Mouse (Mus musculus) heart, embryonic 13.5 days (tissue): ENCODE results near the gene Car5a. TPM values are rescaled to one million over a fixed set of nuclear protein-coding genes. Genes with fewer than 3 reads are reported as not detected.

Source experiments
- ATAC-seq: fragments of 200-750 bp; cut with Nextera tagmentation; 2 replicates; pipeline ENCODE4 v1.8.0; 2017; ENCODE audit warnings: moderate TSS enrichment; ENCODE audit not compliant: insufficient number of reproducible peaks, low FRiP score, low TSS enrichment; ENCODE audit errors: extremely low read depth
- H3K27ac ChIP-seq: fragments of 300-500 bp; sonication (generic); replicated peaks from 2 replicates; pipeline ENCODE4 v1.5.1; 2015; ENCODE audit warnings: moderate library complexity, mild to moderate bottlenecking, inconsistent platforms
- H3K27me3 ChIP-seq: fragments of 300-500 bp; sonication (generic); replicated peaks from 2 replicates; pipeline ENCODE4 v1.6.1; 2015; ENCODE audit warnings: mild to moderate bottlenecking, inconsistent platforms
- H3K36me3 ChIP-seq: fragments of 300-500 bp; sonication (generic); 2 replicates; pipeline ENCODE4 v1.6.1; 2015; ENCODE audit warnings: mild to moderate bottlenecking, inconsistent platforms
- H3K4me1 ChIP-seq: fragments of 300-500 bp; sonication (generic); 2 replicates; pipeline ENCODE4 v1.6.1; 2015; ENCODE audit warnings: inconsistent platforms
- H3K4me2 ChIP-seq: fragments of 300-500 bp; sonication (generic); 2 replicates; pipeline ENCODE4 v1.6.1; 2015; ENCODE audit warnings: inconsistent platforms, mild to moderate bottlenecking, moderate library complexity
- H3K4me3 ChIP-seq: fragments of 300-500 bp; sonication (generic); 2 replicates; pipeline ENCODE4 v1.5.1; 2015; ENCODE audit warnings: moderate library complexity, mild to moderate bottlenecking, inconsistent platforms
- H3K9ac ChIP-seq: fragments of 300-500 bp; sonication (generic); 2 replicates; pipeline ENCODE4 v1.6.1; 2015; ENCODE audit warnings: inconsistent platforms, mild to moderate bottlenecking, moderate library complexity
- H3K9me3 ChIP-seq: fragments of 300-500 bp; sonication (generic); 2 replicates; pipeline ENCODE4 v1.6.1; 2016; ENCODE audit warnings: inconsistent platforms
- WGBS: fragments of 180-500 bp; shearing (Covaris S2); methylation state at CpG from one replicate; pipeline ENCODE4 v1.1.7; 2015; ENCODE audit warnings: mixed read lengths; 5-methylcytosine and 5-hydroxymethylcytosine counted together
- polyA plus RNA-seq: library from polyadenylated mRNA; unstranded; fragments of >200 nt; fragmentation: Nextera tagmentation; extraction: Ambion mirVana; gene quantifications from 2 replicates; pipeline ENCODE4 v1.2.1, GENCODE M21; 2015

The Car5a gene
- polyA plus RNA-seq, 1 experiment from 2014 or later = 0.12 TPM

DNA sequence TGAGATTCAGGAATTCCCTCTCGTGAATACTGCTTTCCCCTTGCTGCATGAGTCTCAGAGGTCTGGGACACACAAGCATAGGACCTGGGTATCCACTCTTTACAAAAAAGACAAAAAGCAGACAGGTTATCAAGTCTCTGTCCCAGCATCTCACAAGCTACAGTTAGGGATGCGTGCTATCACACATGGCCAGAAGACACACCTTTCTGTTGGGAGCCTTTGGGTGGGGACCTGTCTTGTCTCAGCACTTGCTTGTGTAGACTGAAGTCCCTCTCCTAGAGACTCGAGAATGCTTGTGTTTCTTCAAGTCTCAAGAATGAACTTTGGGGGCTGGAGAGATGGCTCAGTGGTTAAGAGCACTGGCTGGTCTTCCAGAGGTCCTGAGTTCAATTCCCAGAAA is 31.9 kb downstream of the Car5a start:
- Histone ChIP-seq H3K9ac (no peak overlapping the region), H3K27me3 (peaks cover 40% of the 10 kb centered on the region), H3K4me3 (no peak overlapping the region), H3K4me2 (no peak overlapping the region), H3K36me3 (no peaks in the 10 kb centered on the region), H3K4me1 (peaks cover 15% of the 10 kb centered on the region), H3K27ac (no peak overlapping the region), H3K9me3 (no peaks in the 10 kb centered on the region)
- WGBS = 56% methylated on average over 3 of the region's 3 CpGs
- ATAC-seq = no peak

DNA sequence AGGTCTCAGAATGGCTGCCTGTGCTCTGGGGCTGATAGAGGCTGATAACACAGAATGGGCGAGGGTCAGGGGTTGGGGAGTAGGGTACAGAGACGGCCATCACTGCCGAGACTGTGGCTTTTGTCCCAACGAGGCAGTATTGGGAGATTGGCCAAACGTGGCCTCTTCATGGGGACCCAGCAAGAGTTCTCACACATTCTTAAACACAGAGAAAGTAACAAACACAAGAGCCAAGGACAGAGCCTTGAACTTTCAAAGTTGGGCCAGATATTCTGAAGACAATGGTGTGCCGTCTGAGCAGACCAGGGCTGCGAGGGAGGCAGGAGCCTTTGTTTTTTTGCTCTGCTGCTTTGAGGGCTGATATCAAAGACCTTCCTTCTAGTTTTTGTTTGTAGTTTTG is 32.7 kb downstream of the Car5a start:
- H3K27ac ChIP-seq = no peak overlapping the region
- no peak overlapping the region for H3K9ac ChIP-seq
- H3K4me2 ChIP-seq = no peak overlapping the region
- H3K4me3 ChIP-seq = no peak overlapping the region
- H3K36me3 ChIP-seq = no peaks in the 10 kb centered on the region
- H3K4me1 ChIP-seq = peaks cover 16% of the 10 kb centered on the region
- H3K27me3 ChIP-seq = peaks cover 40% of the 10 kb centered on the region
- 55% methylated on average over 7 of the region's 7 CpGs for WGBS
- no peak for ATAC-seq
- H3K9me3 ChIP-seq = no peaks in the 10 kb centered on the region

DNA sequence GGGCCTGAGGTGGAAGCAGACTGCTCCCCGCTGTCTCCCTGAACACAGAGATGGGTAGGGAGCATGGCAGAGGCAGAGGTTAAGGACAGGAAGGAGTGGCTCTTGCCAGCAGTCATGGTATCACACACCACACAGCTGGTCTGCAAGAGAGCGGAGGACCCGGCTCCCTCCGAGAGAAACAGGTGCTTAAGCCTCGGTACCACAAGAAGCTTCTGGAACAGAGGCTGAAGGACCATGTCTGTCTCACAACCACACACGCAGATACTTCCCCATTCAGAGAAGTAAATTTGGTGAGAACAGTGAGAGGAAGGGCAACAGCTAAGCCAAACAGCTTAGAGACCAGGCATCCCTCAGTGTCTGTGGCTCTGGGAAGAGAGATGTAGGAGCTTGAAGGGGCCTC is 33.3 kb downstream of the Car5a start:
- no peaks in the 10 kb centered on the region for H3K9me3 ChIP-seq

DNA sequence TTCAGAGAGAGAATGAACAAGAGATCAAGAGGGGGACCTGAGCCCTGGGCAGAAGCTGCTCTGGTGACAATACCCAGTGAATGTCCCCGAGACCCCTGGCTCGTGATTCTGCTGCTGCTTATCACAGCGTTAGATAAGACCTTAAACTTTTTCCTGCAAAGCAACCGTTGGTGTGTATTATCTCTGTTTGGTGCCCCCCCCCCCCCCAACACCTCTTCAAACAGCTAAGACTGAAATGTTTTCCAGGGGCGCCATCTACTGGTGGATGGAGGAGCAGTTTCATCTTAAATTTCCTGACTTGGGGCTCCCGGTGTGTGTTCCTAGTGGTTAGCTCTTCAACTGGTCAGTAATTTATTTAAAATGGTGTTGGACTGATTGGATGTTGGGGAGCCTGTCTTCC is 35.0 kb downstream of the Car5a start:
- Histone ChIP-seq H3K9me3 (no peaks in the 10 kb centered on the region), H3K27ac (no peak overlapping the region), H3K4me3 (no peak overlapping the region), H3K36me3 (no peaks in the 10 kb centered on the region), H3K4me2 (peak overlapping the region; percentile 17; the same call in 1 of the 2 replicates), H3K9ac (peak overlapping the region; percentile 38), H3K4me1 (peaks cover 36% of the 10 kb centered on the region), H3K27me3 (peaks cover 36% of the 10 kb centered on the region)
- 2% methylated on average over 6 of the region's 6 CpGs for WGBS
- no peak for ATAC-seq

More for the DNA sequence above, 33.3 kb downstream of the Car5a start:
- no peaks in the 10 kb centered on the region for H3K36me3 ChIP-seq
- 80% methylated on average over 6 of the region's 6 CpGs for WGBS
- H3K4me1 ChIP-seq = peaks cover 19% of the 10 kb centered on the region
- H3K9ac ChIP-seq = no peak overlapping the region
- no peak overlapping the region for H3K4me3 ChIP-seq
- no peak for ATAC-seq
- H3K27ac ChIP-seq = no peak overlapping the region
- no peak overlapping the region for H3K4me2 ChIP-seq
- H3K27me3 ChIP-seq = peaks cover 40% of the 10 kb centered on the region

DNA sequence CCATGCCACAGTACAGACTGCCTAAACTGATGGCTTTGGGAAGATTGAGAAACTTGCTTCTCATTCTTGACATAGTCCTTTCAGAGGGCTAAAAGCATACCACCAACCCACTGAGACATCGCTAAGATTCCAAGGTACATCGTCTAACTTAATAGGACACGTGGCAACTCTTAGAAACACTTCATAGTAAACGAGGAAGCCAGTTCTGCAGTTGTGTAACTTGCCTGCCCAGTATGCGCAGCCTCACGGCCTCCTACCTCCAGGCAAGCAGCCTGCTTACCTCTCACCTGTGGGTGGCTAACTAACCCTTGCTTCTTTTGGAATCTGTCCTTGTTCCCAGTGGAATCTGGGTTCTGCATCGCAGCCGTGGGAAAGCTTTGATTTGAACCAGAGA is 35.6 kb downstream of the Car5a start:
- H3K9ac ChIP-seq = peak overlapping the region; percentile 38; the same call in 1 of the 2 replicates
- H3K27me3 ChIP-seq = peaks cover 31% of the 10 kb centered on the region
- no peak overlapping the region for H3K27ac ChIP-seq
- H3K36me3 ChIP-seq = no peaks in the 10 kb centered on the region
- WGBS = 57% methylated on average over 8 of the region's 8 CpGs
- ATAC-seq = no peak
- no peak overlapping the region for H3K4me3 ChIP-seq
- H3K9me3 ChIP-seq = no peaks in the 10 kb centered on the region
- H3K4me1 ChIP-seq = peaks cover 41% of the 10 kb centered on the region
- no peak overlapping the region for H3K4me2 ChIP-seq

DNA sequence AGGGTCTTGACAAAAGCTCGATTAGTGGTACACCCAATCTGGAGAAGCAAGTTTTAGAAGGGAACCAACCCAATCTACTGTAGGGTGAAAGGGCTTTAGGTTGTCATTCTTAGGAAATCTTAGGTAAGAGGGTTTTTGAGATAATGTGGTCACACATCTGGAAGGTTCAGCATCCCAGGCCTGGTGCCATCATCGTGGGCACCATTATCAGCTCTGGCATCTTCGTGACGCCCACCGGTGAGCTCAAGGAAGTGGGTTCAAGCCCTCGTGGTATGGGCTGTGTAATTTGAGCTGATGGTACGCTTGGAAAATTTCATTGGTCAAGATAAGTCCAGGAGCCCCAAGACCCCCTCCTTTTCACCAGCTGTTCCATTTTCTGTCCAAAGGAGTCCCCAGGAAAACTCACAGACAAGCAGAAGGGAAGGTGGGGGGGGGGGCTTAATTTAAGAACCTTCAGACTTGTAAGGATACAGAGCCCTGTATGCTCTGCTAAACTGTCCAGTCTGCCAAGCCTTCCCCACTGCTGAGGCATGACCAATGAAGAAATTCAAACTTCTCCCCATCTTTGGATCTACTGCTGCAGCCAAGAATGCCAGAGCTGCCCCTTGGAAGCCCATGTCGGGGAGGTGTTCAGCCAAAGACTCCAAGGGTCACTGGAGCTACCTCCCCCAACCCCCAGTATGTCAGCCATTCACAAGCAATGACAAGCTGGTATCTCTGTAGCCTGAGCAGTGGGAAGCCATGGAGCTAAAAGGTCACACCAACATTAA is 36.1 kb downstream of the Car5a start:
- Histone ChIP-seq H3K27me3 (peaks cover 26% of the 10 kb centered on the region), H3K4me3 (peak overlapping the region; percentile 83; the same call in 1 of the 2 replicates), H3K27ac (no peak overlapping the region), H3K4me1 (peaks cover 45% of the 10 kb centered on the region), H3K9ac (no peak overlapping the region), H3K9me3 (no peaks in the 10 kb centered on the region), H3K36me3 (no peaks in the 10 kb centered on the region), H3K4me2 (peak overlapping the region; percentile 95)
- WGBS = 44% methylated on average over 8 of the region's 8 CpGs
- no peak for ATAC-seq

DNA sequence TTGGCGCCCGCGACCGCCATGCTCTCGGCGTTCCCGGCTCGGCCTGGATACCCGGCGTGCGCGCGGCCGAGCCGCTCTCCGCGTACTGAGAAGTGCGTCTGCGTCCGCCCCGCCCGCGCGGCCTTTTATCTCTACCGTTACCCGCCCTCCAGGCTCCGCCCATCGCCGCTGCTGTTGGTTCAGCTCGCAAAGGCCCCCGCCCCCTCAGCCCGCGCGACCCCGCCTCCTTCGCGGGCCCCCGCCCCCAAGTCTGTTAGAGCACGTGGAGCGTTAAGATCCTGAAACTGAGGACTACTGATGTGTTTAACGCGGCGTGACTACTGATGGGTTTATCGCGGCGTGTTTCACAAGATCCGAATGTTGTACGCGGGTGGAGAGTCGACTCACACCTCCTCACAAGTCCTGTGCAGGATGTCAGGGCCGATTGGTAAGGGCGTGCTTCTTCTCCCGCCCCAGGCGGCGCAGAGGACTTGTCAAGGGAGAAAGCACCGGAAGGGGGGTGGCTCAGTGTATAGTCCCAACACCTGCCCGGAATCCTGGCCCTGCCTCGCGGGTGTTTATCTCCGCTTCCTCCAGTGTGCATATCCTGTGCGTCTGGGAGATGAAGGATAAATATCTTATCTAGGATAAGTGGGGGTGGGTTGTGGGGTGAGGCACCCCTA is 37.0 kb downstream of the Car5a start, which contains the start of gene Slc7a5:
Slc7a5 (minus strand) TSS at position 108 of the 662 bp plus-strand sequence.
- ATAC-seq = peak; percentile 86
- Histone ChIP-seq H3K4me3 (peak within 1 kb of the TSS; percentile 83), H3K4me2 (peak within 1 kb of the TSS; percentile 95), H3K9me3 (no peaks in the 10 kb centered on the region), H3K36me3 (no peaks in the 10 kb centered on the region), H3K27me3 (peaks cover 23% of the 10 kb centered on the region), H3K27ac (peak within 1 kb of the TSS; percentile 22; the same call in 1 of the 2 replicates), H3K9ac (peak within 1 kb of the TSS; percentile 86), H3K4me1 (peaks cover 47% of the 10 kb centered on the region)
- under 1% methylated on average over 57 of the region's 61 CpGs for WGBS

DNA sequence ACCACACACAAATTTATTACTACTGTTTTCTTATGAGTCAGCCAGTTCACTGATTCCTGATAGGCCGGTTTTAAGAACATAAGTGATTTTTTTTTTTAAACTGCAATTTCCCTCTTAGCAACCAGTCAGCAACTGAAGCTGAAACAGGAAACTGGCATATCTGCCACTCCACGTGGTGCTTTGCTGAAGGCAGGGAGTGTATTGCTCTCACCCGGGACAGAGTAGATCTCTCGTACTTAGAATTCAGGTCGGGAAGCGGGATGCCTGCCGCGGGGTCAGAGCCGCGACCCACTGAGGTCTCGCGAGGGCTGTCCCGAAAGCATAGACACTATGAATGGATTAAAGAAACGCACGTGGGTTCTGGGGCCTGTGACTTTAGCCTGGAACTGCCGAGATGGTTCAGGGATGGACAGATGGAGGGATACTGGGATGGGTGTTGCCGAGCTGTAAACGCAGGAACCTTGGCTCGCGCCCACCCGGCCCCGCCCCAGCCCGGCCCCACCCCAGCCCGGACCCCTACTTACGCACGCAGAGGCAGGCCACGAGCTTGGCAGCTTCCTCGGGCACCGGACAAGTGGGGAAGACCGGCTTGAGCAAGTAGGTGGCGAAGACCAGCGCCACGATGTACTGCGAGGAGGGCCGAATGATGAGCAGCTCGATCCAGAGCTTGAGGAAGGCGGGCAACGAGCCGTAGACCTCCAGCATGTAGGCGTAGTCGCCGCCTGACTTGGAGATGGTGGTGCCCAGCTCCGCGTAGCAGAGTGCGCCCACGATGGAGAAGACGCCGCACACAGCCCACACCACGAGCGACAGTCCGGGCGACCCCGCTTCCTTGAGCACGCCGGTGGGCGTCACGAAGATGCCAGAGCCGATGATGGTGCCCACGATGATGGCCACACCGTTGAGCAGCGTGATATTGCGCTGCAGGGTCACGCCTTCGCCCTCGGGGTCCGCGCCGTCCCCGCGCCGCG is 37.9 kb downstream of the Car5a start:
- no peaks in the 10 kb centered on the region for H3K36me3 ChIP-seq
- H3K27ac ChIP-seq = peak overlapping the region; percentile 22; the same call in 1 of the 2 replicates
- peaks cover 23% of the 10 kb centered on the region for H3K27me3 ChIP-seq
- H3K9me3 ChIP-seq = no peaks in the 10 kb centered on the region
- ATAC-seq = no peak
- H3K4me2 ChIP-seq = peak overlapping the region; percentile 95
- peak overlapping the region; percentile 86 for H3K9ac ChIP-seq
- H3K4me1 ChIP-seq = peaks cover 55% of the 10 kb centered on the region
- under 1% methylated on average over 72 of the region's 72 CpGs for WGBS
- H3K4me3 ChIP-seq = peak overlapping the region; percentile 83

DNA sequence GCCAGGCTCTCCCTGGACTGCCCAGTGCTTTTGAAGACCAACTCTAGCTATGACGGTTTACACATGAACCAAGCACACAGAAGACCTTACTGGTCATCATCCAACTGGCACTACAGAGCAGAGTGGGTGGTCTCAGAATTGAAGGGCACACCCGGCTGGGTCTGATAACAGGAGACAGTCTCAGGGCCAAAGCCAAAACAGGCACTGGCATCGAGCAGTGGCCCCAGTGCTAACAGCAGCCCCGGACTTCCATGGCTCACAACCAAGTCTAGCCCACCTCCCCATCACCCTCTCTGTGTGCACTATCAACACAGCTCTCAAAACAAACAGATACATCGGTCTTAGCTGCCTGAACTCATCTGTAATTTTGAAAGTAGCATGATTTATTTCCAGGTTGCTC is 38.8 kb downstream of the Car5a start:
- H3K27me3 ChIP-seq = peaks cover 16% of the 10 kb centered on the region
- H3K4me2 ChIP-seq = peak overlapping the region; percentile 95
- H3K4me1 ChIP-seq = peaks cover 65% of the 10 kb centered on the region
- H3K36me3 ChIP-seq = no peaks in the 10 kb centered on the region
- no peak for ATAC-seq
- no peaks in the 10 kb centered on the region for H3K9me3 ChIP-seq
- 21% methylated on average over 5 of the region's 5 CpGs for WGBS
- H3K27ac ChIP-seq = no peak overlapping the region
- peak overlapping the region; percentile 86 for H3K9ac ChIP-seq
- peak overlapping the region; percentile 83 for H3K4me3 ChIP-seq

DNA sequence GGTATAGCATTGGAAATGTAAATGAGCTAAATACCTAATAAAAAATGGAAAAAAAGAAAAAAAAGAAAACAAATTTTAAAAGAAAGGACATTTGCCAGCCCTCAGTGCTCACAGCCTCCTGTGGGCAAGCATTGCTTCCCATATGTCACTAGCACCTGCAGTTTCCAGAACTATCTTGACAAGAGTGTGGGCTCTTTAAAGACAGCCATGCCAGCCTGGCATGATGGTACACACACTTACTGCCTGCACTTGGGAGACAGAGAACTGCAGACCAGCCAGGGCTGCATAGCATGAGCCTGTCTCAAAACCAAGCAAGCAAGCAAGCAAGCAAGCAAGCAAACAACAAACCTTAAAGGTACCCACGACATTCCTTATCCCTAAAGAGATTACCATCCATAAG is 39.3 kb downstream of the Car5a start:
- Histone ChIP-seq H3K4me1 (peaks cover 65% of the 10 kb centered on the region), H3K9ac (peak overlapping the region; percentile 86), H3K4me2 (peak overlapping the region; percentile 95), H3K9me3 (no peaks in the 10 kb centered on the region), H3K4me3 (peak overlapping the region; percentile 83), H3K27ac (no peak overlapping the region), H3K36me3 (no peaks in the 10 kb centered on the region), H3K27me3 (peaks cover 12% of the 10 kb centered on the region)
- WGBS = 60% methylated on average over 1 of the region's 1 CpGs
- ATAC-seq = no peak

DNA sequence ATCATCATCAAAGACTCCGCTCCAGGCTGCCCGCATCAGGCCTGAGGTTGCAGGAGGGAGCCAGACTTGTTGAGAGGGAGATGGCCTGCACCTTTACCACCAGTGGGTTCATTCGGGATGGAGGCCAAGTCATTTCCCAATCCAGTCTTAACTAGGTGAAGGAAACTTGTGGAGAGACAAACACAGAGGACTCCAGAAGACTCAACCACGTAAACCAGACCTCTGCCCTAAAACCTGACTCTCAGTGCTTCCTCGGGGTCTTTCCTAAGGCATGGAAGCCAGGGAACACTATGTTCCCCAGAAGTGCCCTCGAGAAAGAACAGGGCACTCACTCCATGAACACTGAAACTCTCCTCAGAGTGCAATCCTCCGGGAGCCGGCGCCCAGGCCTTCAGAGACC is 39.7 kb downstream of the Car5a start:
- Histone ChIP-seq H3K9ac (peak overlapping the region; percentile 86), H3K9me3 (no peaks in the 10 kb centered on the region), H3K36me3 (no peaks in the 10 kb centered on the region), H3K4me2 (peak overlapping the region; percentile 95), H3K27me3 (peaks cover 12% of the 10 kb centered on the region), H3K27ac (no peak overlapping the region), H3K4me3 (peak overlapping the region; percentile 83), H3K4me1 (peaks cover 65% of the 10 kb centered on the region)
- ATAC-seq = no peak
- WGBS = 85% methylated on average over 9 of the region's 9 CpGs
